Mouse (Mus musculus) heart, postnatal 0 days (tissue): Measurements from ENCODE around the gene Prkca. TPM values are rescaled to one million over a fixed set of nuclear protein-coding genes. Genes with fewer than 3 reads are reported as not detected.

Experiments
- ATAC-seq: fragments of 200-750 bp; cut with Nextera tagmentation; 2 replicates; pipeline ENCODE4 v1.8.0; 2017; ENCODE audit warnings: low read depth, moderate number of reproducible peaks, moderate library complexity; ENCODE audit not compliant: insufficient read depth
- DNase-seq: peaks from one replicate; pipeline ENCODE4 v3.0.0-alpha.2; 2016; ENCODE audit warnings: low spot score
- H3K27ac ChIP-seq: fragments of 300-500 bp; sonication (generic); 2 replicates; pipeline ENCODE4 v1.5.1; 2014; ENCODE audit warnings: low read depth, mild to moderate bottlenecking
- H3K27me3 ChIP-seq: fragments of 300-500 bp; sonication (generic); 2 replicates; pipeline ENCODE4 v1.6.1; 2014; ENCODE audit warnings: low read length, mixed read lengths; ENCODE audit not compliant: control insufficient read depth, insufficient read depth
- H3K36me3 ChIP-seq: fragments of 300-500 bp; sonication (generic); replicated peaks from 2 replicates; pipeline ENCODE4 v1.6.1; 2014; ENCODE audit warnings: low read length, mixed read lengths; ENCODE audit not compliant: control insufficient read depth, insufficient read depth
- H3K4me1 ChIP-seq: fragments of 300-500 bp; sonication (generic); 2 replicates; pipeline ENCODE4 v1.6.1; 2014; ENCODE audit warnings: antibody characterized with exemption; ENCODE audit not compliant: control insufficient read depth, insufficient read depth
- H3K4me2 ChIP-seq: fragments of 300-500 bp; sonication (generic); 2 replicates; pipeline ENCODE4 v1.6.1; 2014; ENCODE audit warnings: low read depth, mild to moderate bottlenecking, low read length, moderate library complexity
- H3K4me3 ChIP-seq: fragments of 300-500 bp; sonication (generic); 2 replicates; pipeline ENCODE4 v1.5.1; 2014; ENCODE audit warnings: low read depth, low read length
- H3K9ac ChIP-seq: fragments of 300-500 bp; sonication (generic); replicated peaks from 2 replicates; pipeline ENCODE4 v1.6.1; 2014; ENCODE audit warnings: low read depth, low read length, mixed read lengths
- H3K9me3 ChIP-seq: fragments of 300-500 bp; sonication (generic); replicated peaks from 2 replicates; pipeline ENCODE4 v1.6.1; 2016; ENCODE audit warnings: low read length; ENCODE audit not compliant: control insufficient read depth
- CTCF ChIP-seq: IDR thresholded peaks from 2 replicates; pipeline ENCODE4 v1.5.1; 2016; ENCODE audit warnings: antibody characterized with exemption, control low read depth, low read depth
- EP300 ChIP-seq: IDR thresholded peaks from 2 replicates; pipeline ENCODE4 v1.6.1; 2016; ENCODE audit warnings: antibody characterized with exemption, low read depth
- WGBS: fragments of 180-500 bp; shearing (Covaris S2); extraction: QIAGEN DNeasy Blood & Tissue Kit; methylation state at CpG from one replicate; pipeline ENCODE4 v1.1.7; 2014; 5-methylcytosine and 5-hydroxymethylcytosine counted together
- polyA plus RNA-seq: library from polyadenylated mRNA; unstranded; fragments of >200 nt; fragmentation: Nextera tagmentation; extraction: Ambion mirVana; gene quantifications from 2 replicates; pipeline ENCODE4 v1.2.1, GENCODE M21; 2015
- total RNA-seq: library from RNA; depleted of rRNA; stranded (reverse); fragments of >200 nt; gene quantifications from 2 replicates; pipeline ENCODE4 v1.2.3, GENCODE M21; 2014; ENCODE audit warnings: low replicate concordance

Gene Prkca
- total and polyA plus RNA-seq, 2 experiments from 2014 or later: 7.0 to 11.2 TPM

GRCm38 (mm10) chr11:108267825-108268224 lies 75.9 kb downstream of the Prkca start:
- H3K4me1 ChIP-seq: peaks cover 43% of the 10 kb centered on the region
- DNase-seq (no peak), ATAC-seq (no peak)
- TF ChIP-seq CTCF: no peak
- TF ChIP-seq EP300: no peak
- H3K27ac ChIP-seq: no peak overlapping the region
- H3K36me3 ChIP-seq: no peaks in the 10 kb centered on the region
- H3K27me3 ChIP-seq: no peaks in the 10 kb centered on the region
- H3K4me2 ChIP-seq: no peak overlapping the region
- no peaks in the 10 kb centered on the region for H3K9me3 ChIP-seq
- WGBS: 80% methylated on average over 7 of the region's 7 CpGs
- no peak overlapping the region for H3K9ac ChIP-seq
- no peak overlapping the region for H3K4me3 ChIP-seq

- Histone ChIP-seq H3K9me3 (no peaks in the 10 kb centered on the region), H3K4me2 (peak overlapping the region; percentile 37; the same call in 1 of the 2 replicates), H3K4me3 (no peak overlapping the region), H3K4me1 (peaks cover 43% of the 10 kb centered on the region), H3K9ac (no peak overlapping the region), H3K36me3 (no peaks in the 10 kb centered on the region), H3K27me3 (no peaks in the 10 kb centered on the region), H3K27ac (peak overlapping the region; percentile 22; the same call in 1 of the 2 replicates)
- WGBS: 21% methylated on average over 3 of the region's 3 CpGs
- ATAC-seq (no peak), DNase-seq (peak; percentile 63)
- no peak for TF ChIP-seq CTCF
- no peak for TF ChIP-seq EP300
These were observed 76.7 kb downstream of the Prkca start for GRCm38 (mm10) chr11:108267066-108267465.

GRCm38 (mm10) chr11:108263868-108264267 lies 79.9 kb downstream of the Prkca start:
- Histone ChIP-seq H3K4me3 (no peak overlapping the region), H3K27ac (no peak overlapping the region), H3K4me1 (peaks cover 46% of the 10 kb centered on the region), H3K27me3 (no peaks in the 10 kb centered on the region), H3K36me3 (no peaks in the 10 kb centered on the region), H3K9ac (no peak overlapping the region), H3K9me3 (no peaks in the 10 kb centered on the region), H3K4me2 (no peak overlapping the region)
- DNase-seq: no peak
- TF ChIP-seq CTCF: no peak
- no peak for TF ChIP-seq EP300
- WGBS: 21% methylated on average over 1 of the region's 1 CpGs
- no peak for ATAC-seq

GRCm38 (mm10) chr11:108263406-108263805 lies 80.3 kb downstream of the Prkca start:
- H3K4me3 ChIP-seq: no peak overlapping the region
- peaks cover 50% of the 10 kb centered on the region for H3K4me1 ChIP-seq
- H3K27ac ChIP-seq: no peak overlapping the region
- H3K9ac ChIP-seq: no peak overlapping the region
- TF ChIP-seq CTCF: no peak
- no peaks in the 10 kb centered on the region for H3K9me3 ChIP-seq
- 81% methylated on average over 3 of the region's 3 CpGs for WGBS
- no peak for ATAC-seq
- no peak for DNase-seq
- H3K4me2 ChIP-seq: no peak overlapping the region
- no peaks in the 10 kb centered on the region for H3K36me3 ChIP-seq
- no peaks in the 10 kb centered on the region for H3K27me3 ChIP-seq

GRCm38 (mm10) chr11:108261751-108262160 lies 82.0 kb downstream of the Prkca start:
- no peak overlapping the region for H3K4me2 ChIP-seq
- 63% methylated on average over 7 of the region's 7 CpGs for whole genome bisulfite sequencing
- no peak overlapping the region for H3K9ac ChIP-seq
- no peaks in the 10 kb centered on the region for H3K36me3 ChIP-seq
- ATAC-seq (no peak), DNase-seq (no peak)
- peaks cover 46% of the 10 kb centered on the region for H3K4me1 ChIP-seq
- no peaks in the 10 kb centered on the region for H3K27me3 ChIP-seq
- no peak overlapping the region for H3K27ac ChIP-seq
- H3K9me3 ChIP-seq: no peaks in the 10 kb centered on the region
- H3K4me3 ChIP-seq: no peak overlapping the region
- TF ChIP-seq CTCF (no peak), EP300 (no peak)

- Histone ChIP-seq H3K9me3 (no peaks in the 10 kb centered on the region), H3K27ac (no peak overlapping the region), H3K9ac (no peak overlapping the region), H3K4me2 (no peak overlapping the region), H3K4me3 (no peak overlapping the region), H3K27me3 (no peaks in the 10 kb centered on the region), H3K36me3 (no peaks in the 10 kb centered on the region), H3K4me1 (peaks cover 39% of the 10 kb centered on the region)
- DNase-seq (no peak), ATAC-seq (no peak)
- TF ChIP-seq EP300 (no peak), CTCF (no peak)
- WGBS: 71% methylated on average over 6 of the region's 6 CpGs
These were observed 82.8 kb downstream of the Prkca start for GRCm38 (mm10) chr11:108260775-108261517.
